Mouse (Mus musculus) adrenal gland, adult 8-10 months (tissue): ENCODE measurements around the gene Dync2li1. TPM values are rescaled to one million over a fixed set of nuclear protein-coding genes. Genes with fewer than 3 reads are reported as not detected.
A peak's percentile ranks its signal among the peaks of the same experiment; 100 is the strongest.

Experiments used
- DNase-seq: peaks from one replicate; pipeline ENCODE4 v3.0.0; 2022
- total RNA-seq, 4 experiments: library from RNA; stranded (reverse); gene quantifications; 2 replicates each; pipeline ENCODE4 v1.2.4; 2022

Dync2li1 gene
- total RNA-seq, 4 experiments from 2014 or later, result 17.8 to 47.6 (median 29.7) TPM

DNA sequence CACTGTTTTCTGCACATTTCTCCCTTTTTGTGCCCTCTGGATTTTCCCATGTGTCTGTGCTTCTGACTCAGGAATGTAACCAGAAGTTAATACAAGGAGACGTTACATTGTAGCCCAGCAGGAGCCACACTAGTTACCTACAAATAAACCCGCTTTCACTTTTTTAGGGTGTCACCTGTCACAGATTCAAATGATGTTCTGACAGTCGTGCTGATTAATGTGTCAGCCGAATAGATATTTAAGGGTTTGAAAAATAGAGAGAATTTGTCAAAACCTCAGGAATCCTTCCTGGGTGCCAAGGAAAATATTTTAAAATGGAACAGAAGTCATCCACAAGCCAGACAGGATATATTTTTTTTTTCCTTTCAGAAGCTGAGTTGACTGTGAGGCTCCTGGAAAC is 59.0 kb downstream of the Dync2li1 start:
- no peak for DNase-seq

DNA sequence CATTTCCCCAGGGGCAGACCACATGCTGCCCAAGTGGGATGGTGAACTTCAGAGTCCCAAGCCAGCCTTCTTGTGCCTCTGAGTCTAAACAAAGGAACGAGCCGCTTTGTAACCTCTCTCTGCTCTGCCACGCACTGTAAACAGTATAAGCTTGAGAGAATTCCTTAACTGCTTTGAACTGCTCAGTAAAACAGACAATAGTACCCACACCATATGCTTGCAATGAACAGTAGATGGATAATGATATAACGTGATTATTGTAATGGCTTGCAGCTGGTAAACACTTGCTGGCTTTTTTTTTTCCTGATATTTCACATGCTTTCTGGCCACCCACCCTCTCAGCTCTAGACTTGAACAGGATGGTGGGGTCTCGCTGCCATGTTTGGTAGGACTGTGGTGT is 61.7 kb downstream of the Dync2li1 start:
- DNase-seq, result no peak

DNA sequence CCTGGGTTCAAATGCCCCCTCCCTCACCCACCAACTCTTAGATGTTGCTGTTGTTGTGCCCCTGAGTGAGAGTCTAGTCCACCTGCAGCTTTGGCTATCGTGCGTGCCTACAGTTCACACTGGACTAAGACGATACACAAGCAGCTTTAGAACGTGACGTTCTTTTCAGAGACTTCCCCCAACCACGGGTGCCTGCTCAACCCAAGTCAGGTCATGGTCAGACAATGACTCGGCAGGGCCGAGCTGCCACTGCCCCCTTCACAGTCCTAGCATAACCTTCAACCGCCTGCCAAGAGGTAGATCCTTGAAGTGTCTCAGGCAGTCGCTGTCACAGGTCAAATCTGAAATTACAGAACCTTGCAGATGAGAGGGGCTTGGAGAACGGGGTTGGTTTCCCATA is 62.5 kb downstream of the Dync2li1 start:
- peak; percentile 81 for DNase-seq

DNA sequence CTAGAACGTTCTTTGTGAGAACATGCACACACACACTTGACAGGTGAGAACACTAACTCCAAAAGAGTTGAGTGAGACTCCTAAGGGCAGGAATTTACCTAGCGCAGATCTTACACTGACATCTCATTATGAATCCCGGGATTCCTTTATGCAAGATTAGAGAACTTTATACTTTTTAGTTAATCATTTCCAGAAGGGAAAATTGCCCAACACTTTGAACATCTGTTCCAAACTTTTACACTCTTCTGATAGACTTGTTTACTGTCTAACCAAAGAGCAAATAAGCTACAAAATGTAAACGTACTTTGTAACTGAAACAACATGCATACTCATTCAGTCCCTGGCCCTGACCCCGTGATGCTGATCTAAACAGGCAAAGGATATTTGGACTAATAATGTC is 63.0 kb downstream of the Dync2li1 start:
- no peak for DNase-seq

DNA sequence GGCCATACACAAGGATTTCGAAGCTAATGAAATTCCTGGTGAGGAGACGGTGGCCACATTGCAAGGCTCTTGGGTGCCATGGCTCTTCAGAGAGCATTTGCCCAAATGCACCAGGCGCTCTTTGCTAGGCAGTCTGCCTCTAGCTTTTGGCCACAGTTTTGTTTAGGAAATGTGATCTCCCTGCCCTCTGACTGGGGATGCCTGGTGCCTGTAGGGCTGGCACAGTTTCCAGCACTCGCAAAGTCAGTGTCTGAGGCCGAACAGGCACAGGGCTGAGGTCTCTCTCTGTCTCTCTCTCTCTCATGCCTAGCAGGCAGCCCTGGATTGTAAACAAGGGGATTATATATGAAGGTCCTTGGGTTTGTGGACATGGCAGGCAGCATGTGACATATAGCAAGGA is 63.8 kb downstream of the Dync2li1 start:
- DNase-seq, result no peak

DNA sequence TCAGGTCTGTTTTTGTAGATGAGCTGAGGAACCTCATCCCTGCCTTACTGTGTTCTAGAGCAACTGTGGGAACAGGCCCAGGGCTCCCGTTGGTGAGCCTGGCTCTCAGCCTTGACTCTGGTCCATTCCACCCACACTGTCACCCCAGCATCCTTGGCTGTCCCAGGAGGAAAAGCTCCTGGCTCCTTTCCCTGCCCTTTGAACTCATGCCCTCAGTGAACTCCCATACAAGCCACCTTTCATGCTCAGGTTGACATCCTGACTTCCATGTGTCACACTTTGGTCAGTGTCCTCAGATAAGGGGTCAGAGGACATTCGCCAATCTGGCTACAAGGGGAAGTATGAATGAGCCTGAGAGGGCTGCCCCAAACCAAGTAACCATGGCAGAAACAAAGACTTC is 67.4 kb downstream of the Dync2li1 start:
- DNase-seq, result no peak

DNA sequence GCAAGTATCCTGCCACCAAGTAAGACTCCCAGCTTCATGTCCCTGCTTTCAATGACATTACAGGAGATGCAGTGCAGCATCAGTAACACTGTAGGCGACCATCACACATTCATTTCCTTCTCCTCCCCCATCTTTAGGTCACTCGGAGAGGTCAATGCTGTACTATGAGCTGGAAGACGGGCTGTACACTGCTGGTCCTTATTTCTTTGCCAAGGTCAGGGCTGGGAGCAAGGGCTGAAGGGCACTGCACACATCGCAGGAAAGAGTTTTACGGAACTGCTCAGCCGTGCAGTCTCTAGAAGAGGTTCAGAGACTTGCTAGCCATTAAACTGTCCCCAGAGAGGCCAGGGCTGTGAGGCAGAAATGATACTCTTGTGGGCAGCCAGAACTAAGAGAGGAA is 70.2 kb downstream of the Dync2li1 start:
- no peak for DNase-seq

DNA sequence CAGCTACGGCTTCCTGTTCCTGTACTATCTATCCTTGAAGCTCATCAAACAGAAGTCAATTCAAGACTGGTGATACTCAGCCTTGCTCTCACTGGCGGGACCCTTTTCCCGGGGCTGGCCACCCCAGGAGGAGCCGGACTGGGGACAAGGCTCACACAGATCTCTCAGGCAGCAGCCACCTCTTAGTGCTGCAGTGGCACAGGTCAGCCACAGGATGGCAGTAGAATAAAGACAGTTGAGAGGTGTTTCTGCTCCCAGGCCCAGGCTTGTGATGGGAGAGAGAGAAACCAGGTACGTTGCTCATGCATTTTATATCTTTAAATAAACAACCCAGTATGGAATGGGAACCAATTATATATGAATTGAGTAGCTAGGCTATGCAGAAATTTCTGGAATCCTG is 72.4 kb downstream of the Dync2li1 start:
- DNase-seq, result no peak

Other genes with a start within 250 kb of the Dync2li1 start
- gene Thada, start 160.3 kb upstream of the Dync2li1 start, total RNA-seq, result 10 to 100 TPM; 15.7 to 32.1 (median 19.0) TPM
- gene Plekhh2, start 114.6 kb upstream of the Dync2li1 start, total RNA-seq, result 1 to 10 TPM; 2.2 to 6.4 (median 4.2) TPM
- gene Abcg8, start 49.8 kb downstream of the Dync2li1 start, total RNA-seq, result not detected
- gene Abcg5, start 56.5 kb downstream of the Dync2li1 start, total RNA-seq, result under 1 TPM in 1 of 4 experiments, not detected in 3; 0.21 TPM
- 10 to 100 TPM; 58.8 to 82.5 (median 68.4) TPM for gene Lrpprc, start 164.3 kb downstream of the Dync2li1 start, total RNA-seq